Mouse (Mus musculus) forebrain, embryonic 12.5 days (tissue): ENCODE measurements around the gene Gpnmb. TPM values are rescaled to one million over a fixed set of nuclear protein-coding genes. Genes with fewer than 3 reads are reported as not detected.

ENCODE experiments used
- ATAC-seq: fragments of 200-750 bp; cut with Nextera tagmentation; 2 replicates; pipeline ENCODE4 v1.8.0; 2017; ENCODE audit warnings: moderate TSS enrichment; ENCODE audit not compliant: low FRiP score
- H3K27ac ChIP-seq: fragments of 300-500 bp; sonication (generic); 2 replicates; pipeline ENCODE4 v1.5.1; 2016; ENCODE audit warnings: mild to moderate bottlenecking
- H3K27me3 ChIP-seq: fragments of 300-500 bp; sonication (generic); 2 replicates; pipeline ENCODE4 v1.6.1; 2016; ENCODE audit warnings: mild to moderate bottlenecking
- H3K36me3 ChIP-seq: fragments of 300-500 bp; sonication (generic); replicated peaks from 2 replicates; pipeline ENCODE4 v1.6.1; 2016; ENCODE audit warnings: mild to moderate bottlenecking
- H3K4me1 ChIP-seq: fragments of 300-500 bp; sonication (generic); 2 replicates; pipeline ENCODE4 v1.6.1; 2016
- H3K4me2 ChIP-seq: fragments of 300-500 bp; sonication (generic); 2 replicates; pipeline ENCODE4 v1.6.1; 2016; ENCODE audit warnings: mild to moderate bottlenecking, moderate library complexity
- H3K4me3 ChIP-seq: fragments of 300-500 bp; sonication (generic); replicated peaks from 2 replicates; pipeline ENCODE4 v1.5.1; 2016; ENCODE audit warnings: mild to moderate bottlenecking
- H3K9ac ChIP-seq: fragments of 300-500 bp; sonication (generic); 2 replicates; pipeline ENCODE4 v1.6.1; 2016; ENCODE audit warnings: mild to moderate bottlenecking
- H3K9me3 ChIP-seq: fragments of 300-500 bp; sonication (generic); 2 replicates; pipeline ENCODE4 v1.6.1; 2016
- WGBS: fragments of 180-500 bp; shearing (Covaris S2); methylation state at CpG from one replicate; pipeline ENCODE4 v1.1.7; 2016; 5-methylcytosine and 5-hydroxymethylcytosine counted together
- polyA plus RNA-seq: library from polyadenylated mRNA; unstranded; fragments of >200 nt; fragmentation: Nextera tagmentation; extraction: Ambion mirVana; gene quantifications from 2 replicates; pipeline ENCODE4 v1.2.1, GENCODE M21; 2016

Gene Gpnmb
- polyA plus RNA-seq, 1 experiment from 2014 or later: 0.82 TPM

GRCm38 (mm10) chr6:49039470-49040180 lies 3.3 kb downstream of the Gpnmb start:
- Histone ChIP-seq H3K27ac (no peak overlapping the region), H3K4me3 (peak overlapping the region; percentile 32), H3K9ac (0 out of 2 replicates have a peak overlapping the region, but pooled peaks have one; percentile 33), H3K4me2 (peak overlapping the region; percentile 48), H3K4me1 (peaks cover 9% of the 10 kb centered on the region), H3K36me3 (no peaks in the 10 kb centered on the region), H3K9me3 (no peaks in the 10 kb centered on the region), H3K27me3 (peaks cover 23% of the 10 kb centered on the region)
- 12% methylated on average over 18 of the region's 18 CpGs for WGBS
- peak; percentile 51; the same call in 1 of the 2 replicates for ATAC-seq

- no peak overlapping the region for H3K9ac ChIP-seq
- no peak overlapping the region for H3K27ac ChIP-seq
- no peak overlapping the region for H3K4me2 ChIP-seq
- no peaks in the 10 kb centered on the region; the same call in 1 of the 2 replicates for H3K4me1 ChIP-seq
- no peak for ATAC-seq
- H3K4me3 ChIP-seq: no peak overlapping the region
- no peaks in the 10 kb centered on the region for H3K36me3 ChIP-seq
- peaks cover 8% of the 10 kb centered on the region; the same call in 1 of the 2 replicates for H3K27me3 ChIP-seq
- H3K9me3 ChIP-seq: no peaks in the 10 kb centered on the region
- WGBS: 73% methylated on average over 6 of the region's 6 CpGs
Measured at GRCm38 (mm10) chr6:49046502-49046901, 10.2 kb downstream of the Gpnmb start.

- Histone ChIP-seq H3K4me2 (no peak overlapping the region), H3K27me3 (peaks cover 12% of the 10 kb centered on the region; the same call in 1 of the 2 replicates), H3K9ac (no peak overlapping the region), H3K36me3 (no peaks in the 10 kb centered on the region), H3K27ac (no peak overlapping the region), H3K9me3 (no peaks in the 10 kb centered on the region), H3K4me1 (no peaks in the 10 kb centered on the region; the same call in 1 of the 2 replicates), H3K4me3 (no peak overlapping the region)
- ATAC-seq: no peak
- WGBS: 85% methylated on average over 8 of the region's 8 CpGs
Measured at GRCm38 (mm10) chr6:49046976-49047375, 10.6 kb downstream of the Gpnmb start.

- H3K4me2 ChIP-seq: no peak overlapping the region
- 80% methylated on average over 10 of the region's 10 CpGs for WGBS
Measured at GRCm38 (mm10) chr6:49047848-49048247, 11.5 kb downstream of the Gpnmb start.

GRCm38 (mm10) chr6:49048395-49048794 lies 12.0 kb downstream of the Gpnmb start:
- Histone ChIP-seq H3K4me1 (no peaks in the 10 kb centered on the region; the same call in 1 of the 2 replicates), H3K9ac (no peak overlapping the region), H3K4me2 (no peak overlapping the region), H3K27ac (no peak overlapping the region), H3K36me3 (no peaks in the 10 kb centered on the region), H3K27me3 (peaks cover 14% of the 10 kb centered on the region; the same call in 1 of the 2 replicates), H3K9me3 (no peaks in the 10 kb centered on the region), H3K4me3 (no peak overlapping the region)
- WGBS: 89% methylated on average over 10 of the region's 10 CpGs
- ATAC-seq: no peak

More at GRCm38 (mm10) chr6:49047848-49048247, 11.5 kb downstream of the Gpnmb start:
- H3K27ac ChIP-seq: no peak overlapping the region
- H3K27me3 ChIP-seq: peaks cover 14% of the 10 kb centered on the region; the same call in 1 of the 2 replicates
- no peak overlapping the region for H3K4me3 ChIP-seq
- no peaks in the 10 kb centered on the region; the same call in 1 of the 2 replicates for H3K4me1 ChIP-seq
- no peak for ATAC-seq
- H3K9me3 ChIP-seq: no peaks in the 10 kb centered on the region
- no peaks in the 10 kb centered on the region for H3K36me3 ChIP-seq
- no peak overlapping the region for H3K9ac ChIP-seq

GRCm38 (mm10) chr6:49050677-49051410 lies 14.5 kb downstream of the Gpnmb start:
- H3K4me2 ChIP-seq: no peak overlapping the region
- H3K9ac ChIP-seq: no peak overlapping the region
- peaks cover 11% of the 10 kb centered on the region for H3K4me1 ChIP-seq
- no peak for ATAC-seq
- H3K4me3 ChIP-seq: no peak overlapping the region
- H3K27me3 ChIP-seq: peaks cover 14% of the 10 kb centered on the region; the same call in 1 of the 2 replicates
- WGBS: 44% methylated on average over 11 of the region's 11 CpGs
- no peaks in the 10 kb centered on the region for H3K36me3 ChIP-seq
- no peak overlapping the region for H3K27ac ChIP-seq
- H3K9me3 ChIP-seq: peaks cover 3% of the 10 kb centered on the region; the same call in 1 of the 2 replicates

- Histone ChIP-seq H3K4me2 (no peak overlapping the region), H3K36me3 (no peaks in the 10 kb centered on the region), H3K9me3 (peaks cover 3% of the 10 kb centered on the region; the same call in 1 of the 2 replicates), H3K4me3 (no peak overlapping the region), H3K27ac (no peak overlapping the region), H3K4me1 (peaks cover 17% of the 10 kb centered on the region), H3K9ac (no peak overlapping the region), H3K27me3 (peaks cover 14% of the 10 kb centered on the region; the same call in 1 of the 2 replicates)
- no peak for ATAC-seq
- 80% methylated on average over 5 of the region's 5 CpGs for WGBS
Measured at GRCm38 (mm10) chr6:49052191-49052590, 15.8 kb downstream of the Gpnmb start.

- H3K27ac ChIP-seq: peak overlapping the region; percentile 48
- no peak overlapping the region for H3K4me3 ChIP-seq
- WGBS: 3% methylated on average over 7 of the region's 7 CpGs
- H3K27me3 ChIP-seq: peaks cover 10% of the 10 kb centered on the region; the same call in 1 of the 2 replicates
- peak; percentile 39 for ATAC-seq
- H3K36me3 ChIP-seq: no peaks in the 10 kb centered on the region
- H3K9me3 ChIP-seq: peaks cover 3% of the 10 kb centered on the region; the same call in 1 of the 2 replicates
- peak overlapping the region; percentile 17; the same call in 1 of the 2 replicates for H3K4me2 ChIP-seq
- H3K9ac ChIP-seq: no peak overlapping the region
- H3K4me1 ChIP-seq: peaks cover 17% of the 10 kb centered on the region
Measured at GRCm38 (mm10) chr6:49055256-49055733, 18.9 kb downstream of the Gpnmb start.

- Histone ChIP-seq H3K4me3 (no peak overlapping the region), H3K36me3 (no peaks in the 10 kb centered on the region), H3K27me3 (0 out of 2 replicates have a peak, but pooled peaks cover 6% of the 10 kb centered on the region), H3K4me1 (peaks cover 17% of the 10 kb centered on the region), H3K9ac (no peak overlapping the region), H3K9me3 (peaks cover 3% of the 10 kb centered on the region; the same call in 1 of the 2 replicates), H3K27ac (no peak overlapping the region), H3K4me2 (no peak overlapping the region)
- ATAC-seq: no peak
- 58% methylated on average over 9 of the region's 9 CpGs for WGBS
Measured at GRCm38 (mm10) chr6:49056009-49056408, 19.7 kb downstream of the Gpnmb start.

- no peaks in the 10 kb centered on the region for H3K36me3 ChIP-seq
- no peak overlapping the region for H3K4me3 ChIP-seq
- peaks cover 3% of the 10 kb centered on the region; the same call in 1 of the 2 replicates for H3K9me3 ChIP-seq
- H3K27ac ChIP-seq: no peak overlapping the region
- H3K27me3 ChIP-seq: no peaks in the 10 kb centered on the region
- WGBS: 41% methylated on average over 8 of the region's 8 CpGs
- H3K4me1 ChIP-seq: peaks cover 17% of the 10 kb centered on the region
- ATAC-seq: 0 out of 2 replicates have a peak, but pooled peaks have one; percentile 27
- no peak overlapping the region for H3K9ac ChIP-seq
- no peak overlapping the region for H3K4me2 ChIP-seq
Measured at GRCm38 (mm10) chr6:49057053-49058021, 21.0 kb downstream of the Gpnmb start.

GRCm38 (mm10) chr6:49068361-49068760 lies 32.0 kb downstream of the Gpnmb start:
- H3K9ac ChIP-seq: no peak overlapping the region
- no peaks in the 10 kb centered on the region for H3K9me3 ChIP-seq
- ATAC-seq: no peak
- no peaks in the 10 kb centered on the region for H3K27me3 ChIP-seq
- WGBS: 48% methylated on average over 3 of the region's 4 CpGs
- H3K27ac ChIP-seq: no peak overlapping the region
- H3K36me3 ChIP-seq: no peaks in the 10 kb centered on the region
- no peak overlapping the region for H3K4me3 ChIP-seq
- no peak overlapping the region for H3K4me2 ChIP-seq
- peaks cover 3% of the 10 kb centered on the region; the same call in 1 of the 2 replicates for H3K4me1 ChIP-seq
